Mouse (Mus musculus): ENCODE measurements at regions not wholly inside any gene's neighbourhood (a gene's known extent, or its start where the extent isn't known, plus 50 kb on each side); places are given as distances from the start of the nearest gene placed in this dataset.

GRCm38 (mm10) chr8:49243002-49243401 is 399.3 kb upstream of the Tenm3 start:
- no peak for TF ChIP-seq CTCF (IDR thresholded peaks at IDR 0.05; ENCODE audit: extremely low read depth, insufficient read depth, low read length)
- TF ChIP-seq POLR2A (IDR thresholded peaks at IDR 0.05; ENCODE audit: extremely low read depth, insufficient read depth, low read length): no peak
